Mouse (Mus musculus): ENCODE results near the gene Cd79a.

The Cd79a gene

GRCm38 (mm10) chr7:24918763-24919323, 21.7 kb downstream of the Cd79a start:
- DNase-seq (ENCODE audit: low read depth, low spot score): no peak

GRCm38 (mm10) chr7:24919728-24920127, 22.5 kb downstream of the Cd79a start:
- DNase-seq (ENCODE audit: low read depth, low spot score): no peak

DNA sequence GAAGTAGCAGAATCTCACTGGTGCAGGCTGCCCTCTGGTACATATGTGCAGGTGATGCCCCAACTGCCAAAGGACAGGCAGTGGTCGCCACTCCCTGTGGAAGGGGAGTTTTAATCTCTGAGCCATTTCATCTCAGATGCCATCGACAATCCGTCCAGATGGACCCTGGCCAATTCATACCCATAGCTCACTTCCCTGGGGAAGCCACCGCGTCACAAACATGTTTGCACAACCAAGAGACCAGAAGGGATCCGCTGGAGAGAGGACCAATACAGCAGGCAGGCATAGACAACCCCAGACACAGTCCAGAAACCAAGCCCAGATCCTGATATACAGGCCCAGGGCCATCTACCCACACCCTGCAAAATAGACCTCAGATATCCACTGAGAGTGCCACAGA, 33.3 kb downstream of the Cd79a start:
- DNase-seq (ENCODE audit: low read depth, low spot score): no peak

DNA sequence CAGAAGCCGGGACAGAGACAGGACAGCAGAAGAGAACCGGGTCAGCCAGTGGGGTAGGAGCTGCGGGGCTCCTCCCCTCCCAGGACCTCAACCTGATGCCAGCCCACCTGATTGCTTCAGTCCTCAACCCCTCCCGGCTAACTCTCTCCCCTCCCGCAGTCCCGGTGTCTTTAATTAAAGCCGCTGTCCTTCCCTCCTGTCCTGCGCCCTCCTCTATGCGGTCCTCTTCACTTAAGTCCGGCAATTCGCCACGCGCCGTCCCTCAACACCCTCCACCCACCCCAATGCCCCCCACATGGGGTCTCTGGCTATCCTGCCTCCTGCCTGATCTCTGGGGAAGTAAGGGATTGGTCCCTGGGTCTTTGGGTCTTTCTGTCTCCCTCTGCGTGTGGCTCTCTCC, 34.5 kb downstream of the Cd79a start:
- DNase-seq (ENCODE audit: low read depth, low spot score): no peak

- no peak for DNase-seq (ENCODE audit: low read depth, low spot score)
Observed at GRCm38 (mm10) chr7:24943641-24944040, 46.5 kb downstream of the Cd79a start.

DNA sequence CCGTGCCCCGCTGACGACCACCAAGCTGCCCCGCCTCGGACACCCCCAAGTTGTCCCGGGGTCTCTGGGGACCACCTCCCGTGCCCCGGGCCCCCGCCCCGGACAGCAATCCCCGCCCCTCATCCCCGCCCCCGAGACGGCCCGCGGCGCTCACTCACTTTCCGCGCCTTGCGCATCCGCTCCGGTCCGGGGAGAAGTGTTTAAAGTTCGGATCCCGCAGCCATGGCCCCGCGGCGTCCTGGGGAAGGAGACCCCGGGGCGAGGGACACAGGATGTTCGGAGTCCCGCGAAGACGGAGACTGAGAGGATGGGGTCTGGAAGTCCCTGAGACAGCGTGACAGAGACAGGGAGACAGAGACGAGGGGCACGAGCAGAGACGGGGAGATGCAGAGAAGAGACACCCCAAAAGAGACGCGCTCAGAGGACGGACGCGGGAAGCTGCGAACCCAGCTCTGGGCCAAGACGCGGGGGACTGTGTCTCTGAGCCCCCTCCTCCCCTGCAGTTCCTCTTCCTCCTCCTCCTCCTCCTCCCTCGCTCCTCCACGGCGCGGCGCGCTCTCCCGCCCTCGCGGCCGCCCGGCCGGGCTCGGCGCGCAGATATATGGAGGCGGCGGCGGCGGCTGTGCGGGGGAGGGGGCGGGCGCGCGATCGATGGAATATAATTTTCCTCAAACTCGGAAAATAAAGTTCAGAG, 47.2 kb downstream of the Cd79a start, which contains the start of gene Gm4881:
Gene Gm4881, minus strand, starts transcription at position 238 of the 694 bp plus-strand sequence.
- no peak for DNase-seq (ENCODE audit: low read depth, low spot score)

DNA sequence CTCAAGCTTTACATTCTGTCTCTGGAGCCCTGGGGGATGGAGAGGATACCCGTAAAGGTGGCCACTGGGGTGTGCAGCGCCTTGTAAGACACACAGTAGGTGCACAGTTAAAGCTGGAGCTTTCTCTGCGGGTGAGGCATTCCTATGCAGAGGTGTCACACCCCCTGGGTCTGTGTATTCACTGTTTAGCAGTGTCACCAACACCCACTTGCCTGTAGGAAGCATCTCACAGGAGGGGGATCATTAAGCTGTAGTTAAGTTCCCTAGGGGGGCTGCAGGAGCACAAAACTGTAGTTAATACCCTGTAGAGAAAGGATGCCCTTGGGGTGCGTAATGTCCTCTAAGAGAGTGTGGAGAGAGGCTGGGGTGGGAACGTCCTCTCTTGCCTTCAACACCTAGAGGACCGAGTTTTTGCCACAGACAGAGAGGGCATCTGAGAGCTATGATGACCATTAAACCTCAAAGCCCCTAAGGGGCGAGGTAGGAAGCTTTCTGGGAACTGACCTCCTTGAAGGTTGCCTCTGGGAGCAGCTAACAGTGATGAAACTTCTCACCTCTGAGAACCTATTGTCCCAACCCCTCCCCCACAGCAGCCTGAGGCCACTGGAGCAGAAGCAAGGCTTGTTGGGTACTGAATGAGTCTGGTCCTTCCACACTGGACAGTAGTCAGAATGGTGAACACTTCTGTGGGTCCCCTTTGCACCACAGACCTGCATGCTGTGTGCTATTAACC, 50.3 kb downstream of the Cd79a start:
- no peak for DNase-seq (ENCODE audit: low read depth, low spot score)

DNA sequence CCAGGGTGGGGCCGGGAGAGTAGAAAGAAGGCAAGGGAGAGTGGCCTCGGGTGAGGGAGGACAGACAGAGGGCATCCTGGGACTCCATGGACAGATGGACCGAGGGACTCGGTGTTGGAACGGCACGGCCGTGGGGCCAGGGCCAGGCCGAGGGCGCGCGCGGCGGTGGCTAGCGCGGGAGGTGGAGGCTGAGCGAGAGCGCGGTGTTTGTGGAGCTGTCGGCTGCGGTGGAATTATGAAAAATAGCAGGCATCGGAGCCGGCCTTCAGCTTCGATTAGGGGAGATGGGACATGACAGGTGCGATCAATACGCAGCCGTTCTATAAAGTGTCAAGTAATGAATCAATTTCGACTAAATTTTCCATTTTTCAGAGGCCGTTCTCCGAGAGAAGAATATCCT, 51.6 kb downstream of the Cd79a start:
- DNase-seq (ENCODE audit: low read depth, low spot score): no peak

DNA sequence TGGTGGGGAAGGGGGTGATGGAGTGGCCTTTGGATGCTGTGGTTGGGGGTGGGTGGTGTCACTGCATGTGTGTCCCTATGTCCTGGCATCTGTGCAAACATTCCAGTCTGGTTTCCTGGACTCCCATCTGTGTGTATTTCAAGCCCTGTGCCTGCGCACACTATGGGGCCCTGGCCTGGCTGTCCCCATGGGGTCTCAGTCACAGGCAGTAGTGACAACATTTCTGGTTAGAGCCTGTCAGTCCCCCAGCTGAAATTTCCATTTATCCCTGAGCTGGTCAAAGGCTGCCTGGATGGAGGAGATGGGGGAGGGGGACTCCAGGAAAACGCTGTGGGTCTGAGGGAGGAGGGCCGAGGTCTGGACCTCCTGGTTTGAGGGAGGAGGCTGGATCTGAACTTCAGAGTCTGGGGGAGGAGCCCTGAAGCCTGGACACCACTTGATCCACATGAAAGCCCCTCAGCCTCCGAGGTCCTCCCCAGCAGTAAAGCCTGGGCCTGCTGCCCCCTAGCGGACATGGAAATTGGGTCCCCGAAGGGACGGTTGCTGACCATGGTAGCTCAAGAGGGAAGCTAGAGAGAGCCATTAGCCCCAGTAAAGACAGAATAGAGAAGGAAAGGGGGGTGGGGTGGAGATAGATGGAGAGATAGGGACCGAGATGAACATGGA, 52.9 kb downstream of the Cd79a start:
- peak; percentile 30 for DNase-seq (ENCODE audit: low read depth, low spot score)
